Mouse (Mus musculus) liver, embryonic 14.5 days (tissue): Measurements from ENCODE around the gene Akap9. TPM values are rescaled to one million over a fixed set of nuclear protein-coding genes. Genes with fewer than 3 reads are reported as not detected.
"Not testable (repeated sequence)": the region's sequence is repeated elsewhere in the genome, so short reads cannot be mapped to it uniquely, and the experiment has no call there.

Experiments used
- ATAC-seq: fragments of 200-750 bp; cut with Nextera tagmentation; 2 replicates; pipeline ENCODE4 v1.8.0; 2017; ENCODE audit warnings: moderate number of reproducible peaks, mild to moderate bottlenecking, moderate library complexity; ENCODE audit not compliant: insufficient read depth
- DNase-seq, 3 experiments: peaks; one replicate each; pipeline ENCODE4 v3.0.0-alpha.2; 2012 to 2013; ENCODE audit warnings: low read depth in 3 of 3, low spot score in 3 of 3
- H3K27ac ChIP-seq: fragments of 300-500 bp; sonication (generic); 2 replicates; pipeline ENCODE4 v1.5.1; 2014; ENCODE audit warnings: moderate library complexity, mild to moderate bottlenecking, control low read depth, inconsistent platforms
- H3K27me3 ChIP-seq: fragments of 300-500 bp; sonication (generic); 2 replicates; pipeline ENCODE4 v1.6.1; 2014; ENCODE audit warnings: mild to moderate bottlenecking, low read length, moderate library complexity; ENCODE audit not compliant: control insufficient read depth, insufficient read depth
- H3K36me3 ChIP-seq: fragments of 300-500 bp; sonication (generic); replicated peaks from 2 replicates; pipeline ENCODE4 v1.6.1; 2014; ENCODE audit warnings: low read depth; ENCODE audit not compliant: control insufficient read depth, insufficient read depth
- H3K4me1 ChIP-seq, 2 experiments: fragments of 200-500 bp in 1 of 2; fragments of 300-500 bp in 1 of 2; sonication (generic) in 1 of 2; replicated peaks; 2 replicates each; pipeline ENCODE4 v1.6.1; 2012 to 2014; ENCODE audit warnings: antibody characterized with exemption in 1 of 2, inconsistent platforms in 1 of 2, low read length in 1 of 2; ENCODE audit not compliant: control insufficient read depth in 2 of 2, insufficient read depth in 2 of 2
- H3K4me2 ChIP-seq: fragments of 300-500 bp; sonication (generic); 2 replicates; pipeline ENCODE4 v1.6.1; 2014; ENCODE audit warnings: low read depth, mild to moderate bottlenecking, control low read depth, moderate library complexity
- H3K4me3 ChIP-seq, 2 experiments: fragments of 200-500 bp in 1 of 2; fragments of 300-500 bp in 1 of 2; sonication (generic) in 1 of 2; 2 replicates each; pipeline ENCODE4 v1.5.1; 2012 to 2014; ENCODE audit warnings: low read depth in 2 of 2, low read length in 2 of 2, mild to moderate bottlenecking in 2 of 2, control low read depth in 1 of 2, inconsistent platforms in 1 of 2, moderate library complexity in 1 of 2; ENCODE audit not compliant: insufficient read depth in 1 of 2
- H3K9ac ChIP-seq: fragments of 300-500 bp; sonication (generic); replicated peaks from 2 replicates; pipeline ENCODE4 v1.6.1; 2014; ENCODE audit warnings: mild to moderate bottlenecking, control low read depth, moderate library complexity
- H3K9me3 ChIP-seq: fragments of 300-500 bp; sonication (generic); 2 replicates; pipeline ENCODE4 v1.6.1; 2016; ENCODE audit warnings: low read length, mixed read lengths; ENCODE audit not compliant: control insufficient read depth
- CTCF ChIP-seq: IDR thresholded peaks from 2 replicates; pipeline ENCODE4 v1.5.1; 2016; ENCODE audit warnings: antibody characterized with exemption, low read depth, control low read depth
- EP300 ChIP-seq: IDR thresholded peaks from 2 replicates; pipeline ENCODE4 v1.6.1; 2016; ENCODE audit warnings: antibody characterized with exemption, low read depth
- WGBS: fragments of 180-500 bp; shearing (Covaris S2); extraction: QIAGEN DNeasy Blood & Tissue Kit; methylation state at CpG from one replicate; pipeline ENCODE4 v1.1.7; 2014; ENCODE audit not compliant: insufficient replicate concordance; 5-methylcytosine and 5-hydroxymethylcytosine counted together
- polyA plus RNA-seq, 2 experiments: library from polyadenylated mRNA; depleted of rRNA in 1 of 2; stranded (reverse) in 1 of 2; unstranded in 1 of 2; fragments of >200 nt; fragmentation: Nextera tagmentation in 1 of 2; extraction: Ambion mirVana in 1 of 2; gene quantifications; 2 replicates each; pipeline versions ENCODE4 v1.2.1 to v1.2.3; 2012 to 2014

Gene Akap9
- polyA plus RNA-seq, 2 experiments: 6.2 to 17.8 TPM

DNA sequence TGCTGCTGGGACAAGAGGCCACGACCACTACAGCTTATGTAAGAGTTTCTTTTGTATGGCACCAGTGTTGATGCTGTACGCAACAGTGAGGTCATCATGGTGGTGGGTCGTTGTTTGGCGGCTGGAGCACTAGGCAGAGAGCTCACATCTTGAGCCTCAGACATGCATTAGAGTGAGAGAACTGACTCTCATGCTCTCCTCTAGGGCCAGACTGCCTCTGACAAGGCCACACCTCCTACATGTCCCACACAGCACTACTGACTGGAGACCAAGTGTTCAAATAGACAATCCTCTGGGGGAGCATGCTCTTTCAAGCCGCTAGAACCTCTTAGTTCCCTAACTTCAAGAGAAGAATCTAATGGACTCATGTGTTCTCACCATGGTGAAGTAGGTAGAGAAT lies 11.5 kb downstream of the Akap9 start:
- no peaks in the 10 kb centered on the region for H3K27me3 ChIP-seq
- no peak for DNase-seq
- H3K9me3 ChIP-seq: no peaks in the 10 kb centered on the region
- WGBS: 76% methylated on average over 5 of the region's 5 CpGs
- no peak overlapping the region for H3K4me3 ChIP-seq
- no peak overlapping the region for H3K4me2 ChIP-seq
- H3K9ac ChIP-seq: no peak overlapping the region
- H3K27ac ChIP-seq: no peak overlapping the region
- ATAC-seq: no peak
- TF ChIP-seq CTCF (no peak), EP300 (no peak)
- H3K36me3 ChIP-seq: no peaks in the 10 kb centered on the region
- peaks cover 2 to 14% of the 10 kb centered on the region in 2 experiments; a peak in 3 of 4 replicates for H3K4me1 ChIP-seq

DNA sequence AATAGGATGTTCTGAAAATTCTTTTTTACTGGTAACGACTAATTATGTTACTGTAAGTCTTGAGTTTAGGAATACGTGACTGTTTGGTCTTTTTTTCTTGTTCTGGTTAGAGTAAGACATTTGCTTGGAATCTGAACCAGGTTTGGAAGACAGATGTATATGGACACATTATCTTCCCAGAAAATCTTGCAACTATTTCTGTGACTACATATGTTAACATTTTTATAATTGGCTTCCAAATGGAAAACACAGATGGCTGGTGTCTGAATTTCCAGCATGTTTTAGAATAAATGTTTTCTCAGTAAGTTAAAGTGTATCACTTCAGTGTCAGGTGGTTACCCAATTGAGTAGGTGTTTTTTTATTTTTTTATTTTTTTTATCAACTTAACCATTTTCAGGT lies 13.4 kb downstream of the Akap9 start:
- no peak for TF ChIP-seq EP300
- no peak for TF ChIP-seq CTCF
- DNase-seq (no peak), ATAC-seq (no peak)
- H3K27ac ChIP-seq: no peak overlapping the region
- no peaks in the 10 kb centered on the region for H3K9me3 ChIP-seq
- H3K4me3 ChIP-seq: no peak overlapping the region
- no peak overlapping the region for H3K4me2 ChIP-seq
- H3K9ac ChIP-seq: no peak overlapping the region
- no peaks in the 10 kb centered on the region for H3K27me3 ChIP-seq
- WGBS: 72% methylated on average over 2 of the region's 2 CpGs
- peaks cover 2 to 14% of the 10 kb centered on the region in 2 experiments; a peak in 3 of 4 replicates for H3K4me1 ChIP-seq
- H3K36me3 ChIP-seq: no peaks in the 10 kb centered on the region

DNA sequence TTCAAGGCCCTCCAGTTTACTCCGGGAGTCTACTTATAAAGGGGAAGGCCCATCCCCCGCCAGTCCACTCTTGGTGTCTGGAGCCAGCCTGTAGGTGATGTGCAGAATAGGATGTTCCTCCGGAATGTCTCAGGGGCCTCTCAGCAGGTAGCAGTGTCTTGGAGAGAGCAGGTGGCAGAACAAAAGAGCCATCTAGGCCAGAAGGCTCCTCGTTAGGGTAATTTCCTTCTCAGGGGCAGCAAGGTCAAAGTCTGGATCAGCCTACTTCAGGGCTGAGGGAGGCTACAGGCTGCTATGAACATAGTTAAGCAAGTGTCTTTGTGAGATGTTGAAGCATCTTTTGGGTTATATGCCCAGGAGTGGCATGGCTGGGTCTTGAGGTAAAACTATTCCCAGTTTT lies 15.3 kb downstream of the Akap9 start:
- H3K27ac ChIP-seq, H3K4me3 ChIP-seq, H3K4me2 ChIP-seq, DNase-seq, H3K36me3 ChIP-seq, H3K9me3 ChIP-seq, H3K4me1 ChIP-seq, H3K27me3 ChIP-seq, H3K9ac ChIP-seq, ATAC-seq: not testable (repeated sequence)
- 76% methylated on average over 4 of the region's 4 CpGs for WGBS

DNA sequence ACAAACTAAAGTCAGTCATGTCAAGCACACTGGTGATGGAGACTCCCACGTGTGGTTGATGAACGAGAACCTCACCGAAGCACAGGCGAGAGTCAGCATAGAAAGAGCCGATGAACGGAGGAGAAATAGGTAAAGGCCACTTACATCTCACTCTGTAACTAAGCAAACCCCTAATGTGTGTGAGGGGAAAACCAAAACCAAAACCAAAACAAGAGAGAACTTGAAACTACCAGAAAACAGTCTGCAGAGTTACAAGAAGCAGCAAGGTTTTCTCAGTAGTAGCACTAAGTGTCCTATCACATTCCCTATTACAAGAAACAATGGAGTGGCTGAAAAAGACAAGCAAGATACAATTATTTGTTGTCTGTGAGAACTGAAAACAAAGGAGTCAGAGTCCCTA lies 24.6 kb downstream of the Akap9 start:
- 88% methylated on average over 6 of the region's 6 CpGs for WGBS
- Histone ChIP-seq H3K4me2 (no peak overlapping the region), H3K27me3 (no peaks in the 10 kb centered on the region), H3K36me3 (no peaks in the 10 kb centered on the region; the same call in 1 of the 2 replicates), H3K4me3 (no peak overlapping the region), H3K9ac (no peak overlapping the region), H3K9me3 (no peaks in the 10 kb centered on the region), H3K4me1 (no peaks in the 10 kb centered on the region), H3K27ac (no peak overlapping the region)
- DNase-seq (no peak), ATAC-seq (no peak)
- TF ChIP-seq CTCF: no peak
- TF ChIP-seq EP300: no peak

GRCm38 (mm10) chr5:3954541-3954940 lies 26.7 kb downstream of the Akap9 start:
- no peaks in the 10 kb centered on the region for H3K9me3 ChIP-seq
- TF ChIP-seq EP300 (no peak), CTCF (no peak)
- H3K36me3 ChIP-seq: no peaks in the 10 kb centered on the region; the same call in 1 of the 2 replicates
- H3K4me1 ChIP-seq: no peaks in the 10 kb centered on the region
- no peak overlapping the region for H3K4me2 ChIP-seq
- no peak for DNase-seq
- no peak overlapping the region for H3K9ac ChIP-seq
- no peak overlapping the region for H3K27ac ChIP-seq
- WGBS: 66% methylated on average over 1 of the region's 1 CpGs
- ATAC-seq: no peak
- H3K4me3 ChIP-seq: no peak overlapping the region
- no peaks in the 10 kb centered on the region for H3K27me3 ChIP-seq

GRCm38 (mm10) chr5:3961286-3961685 lies 33.4 kb downstream of the Akap9 start:
- TF ChIP-seq EP300 (no peak), CTCF (no peak)
- no peak overlapping the region for H3K27ac ChIP-seq
- no peak overlapping the region for H3K9ac ChIP-seq
- no peak overlapping the region for H3K4me3 ChIP-seq
- ATAC-seq (no peak), DNase-seq (no peak)
- H3K36me3 ChIP-seq: no peaks in the 10 kb centered on the region; the same call in 1 of the 2 replicates
- H3K9me3 ChIP-seq: no peaks in the 10 kb centered on the region
- H3K4me2 ChIP-seq: no peak overlapping the region
- WGBS: 85% methylated on average over 7 of the region's 7 CpGs
- H3K4me1 ChIP-seq: no peaks in the 10 kb centered on the region
- H3K27me3 ChIP-seq: no peaks in the 10 kb centered on the region
